Mouse (Mus musculus) spleen, postnatal 36 days (tissue): Measurements from ENCODE around the gene Tfrc.
A peak's percentile ranks its signal among the peaks of the same experiment; 100 is the strongest.

Experiments
- DNase-seq, 2 experiments: peaks; one replicate each; pipeline ENCODE4 v3.0.0; 2022; ENCODE audit warnings: low spot score in 2 of 2, mixed read lengths in 1 of 2

The Tfrc gene

GRCm38 (mm10) chr16:32608712-32609400, at the start of gene Tfrc:
Gene Tfrc, plus strand, starts transcription at chr16:32608920.
- peak; percentile 99 for DNase-seq

GRCm38 (mm10) chr16:32559493-32559892, 49.2 kb upstream of the Tfrc start:
- no peak for DNase-seq

GRCm38 (mm10) chr16:32563056-32563793, 45.5 kb upstream of the Tfrc start:
- DNase-seq: no peak

GRCm38 (mm10) chr16:32567282-32567681, 41.4 kb upstream of the Tfrc start:
- DNase-seq: no peak

- no peak for DNase-seq
These were observed 40.3 kb upstream of the Tfrc start for GRCm38 (mm10) chr16:32568401-32568800.

- DNase-seq: no peak
These were observed 38.7 kb upstream of the Tfrc start for GRCm38 (mm10) chr16:32570042-32570441.

GRCm38 (mm10) chr16:32572528-32572927, 36.2 kb upstream of the Tfrc start:
- no peak for DNase-seq

GRCm38 (mm10) chr16:32586482-32586881, 22.2 kb upstream of the Tfrc start:
- DNase-seq: no peak

GRCm38 (mm10) chr16:32588568-32588967, 20.2 kb upstream of the Tfrc start:
- DNase-seq: no peak

GRCm38 (mm10) chr16:32591521-32591920, 17.2 kb upstream of the Tfrc start:
- DNase-seq: no peak

GRCm38 (mm10) chr16:32593283-32593805, 15.4 kb upstream of the Tfrc start:
- DNase-seq: no peak

GRCm38 (mm10) chr16:32593916-32594315, 14.8 kb upstream of the Tfrc start:
- peak; percentile 5 to 20 for DNase-seq

- DNase-seq: no peak
These were observed 14.0 kb upstream of the Tfrc start for GRCm38 (mm10) chr16:32594701-32595100.

GRCm38 (mm10) chr16:32595142-32595855, 13.4 kb upstream of the Tfrc start:
- DNase-seq: peak in 1 of 2 experiments; percentile 27

- peak; percentile 1 to 28 for DNase-seq
These were observed 10.8 kb upstream of the Tfrc start for GRCm38 (mm10) chr16:32597909-32598381.

GRCm38 (mm10) chr16:32599151-32599550, 9.6 kb upstream of the Tfrc start:
- no peak for DNase-seq

- DNase-seq: no peak
These were observed 6.5 kb upstream of the Tfrc start for GRCm38 (mm10) chr16:32602193-32602685.

GRCm38 (mm10) chr16:32607562-32608343, 967 bp upstream of the Tfrc start:
- DNase-seq: peak; percentile 26 to 41

- DNase-seq: no peak
These were observed 392 bp upstream of the Tfrc start for GRCm38 (mm10) chr16:32608344-32608711.

- DNase-seq: peak in 1 of 2 experiments; percentile 2
These were observed 670 bp downstream of the Tfrc start for GRCm38 (mm10) chr16:32609401-32609779.
